Mouse (Mus musculus) thymus, adult 18-20 months (tissue): ENCODE results near the gene Cyth1.

Experiments used
- DNase-seq, 2 experiments: peaks; one replicate each; pipeline ENCODE4 v3.0.0; 2022; ENCODE audit warnings: mixed read lengths in 2 of 2

The Cyth1 gene

GRCm38 (mm10) chr11:118253447-118254158, 5.2 kb upstream of the Cyth1 start:
- DNase-seq, result no peak

GRCm38 (mm10) chr11:118249012-118249383, 606 bp upstream of the Cyth1 start:
- DNase-seq, result no peak

DNA sequence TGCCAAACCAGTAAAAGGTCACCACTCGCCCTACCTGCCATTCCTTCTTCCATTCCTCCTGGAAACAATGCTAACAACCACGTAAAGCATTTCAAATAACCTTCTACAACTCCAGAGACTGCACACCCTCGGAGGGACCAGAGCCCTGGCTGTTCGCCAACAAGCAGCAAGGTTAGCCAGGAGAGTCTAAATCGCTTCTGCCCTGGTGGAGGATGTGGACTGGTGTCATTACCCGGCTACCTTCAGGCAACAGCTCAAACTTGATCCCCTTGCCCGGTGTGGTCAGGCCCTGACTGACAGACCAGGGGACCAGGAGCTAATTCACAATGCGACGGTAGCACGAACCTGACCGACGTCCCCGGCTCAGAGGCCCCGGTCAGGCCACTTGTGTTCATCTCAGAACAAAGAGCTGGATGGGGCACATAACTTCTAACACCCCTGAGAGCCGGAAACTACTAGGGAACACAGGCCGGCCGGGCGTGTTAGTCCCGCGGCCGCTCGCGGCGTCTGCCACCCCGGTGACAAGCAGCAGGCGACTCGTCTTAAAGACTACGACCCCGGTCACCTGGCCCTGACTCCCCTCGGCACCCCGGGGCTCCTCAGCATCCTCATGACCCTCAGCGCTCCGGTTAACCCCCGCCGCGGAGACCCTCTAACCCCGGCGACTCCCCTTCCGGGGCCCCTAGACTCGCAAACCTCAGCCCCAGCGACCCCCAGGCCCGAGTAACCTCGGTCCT, 865 bp downstream of the Cyth1 start:
- DNase-seq, result peak; percentile 41 to 61

DNA sequence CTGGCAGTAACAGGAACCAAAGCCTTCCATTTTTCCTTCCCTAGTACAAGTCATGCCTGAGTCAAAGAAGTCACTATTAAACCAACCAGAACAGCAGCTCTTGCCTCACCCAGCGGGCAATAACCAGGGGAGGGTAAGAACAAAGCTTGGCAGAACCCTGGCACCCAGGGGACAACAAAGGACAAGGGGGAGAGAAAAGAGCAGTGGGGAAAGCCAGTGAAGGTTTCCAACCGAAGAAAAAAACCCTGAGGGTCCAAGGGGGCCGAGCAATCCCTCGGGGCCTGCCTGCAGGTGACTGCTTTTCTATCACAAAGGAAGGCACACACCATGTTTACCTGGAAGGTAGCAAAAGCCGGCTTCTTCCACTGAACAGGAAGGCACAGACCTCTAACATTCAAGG, 1.7 kb downstream of the Cyth1 start:
- no peak for DNase-seq

GRCm38 (mm10) chr11:118245130-118245529, 3.3 kb downstream of the Cyth1 start:
- DNase-seq, result no peak

GRCm38 (mm10) chr11:118243627-118244261, 4.6 kb downstream of the Cyth1 start:
- DNase-seq, result no peak

DNA sequence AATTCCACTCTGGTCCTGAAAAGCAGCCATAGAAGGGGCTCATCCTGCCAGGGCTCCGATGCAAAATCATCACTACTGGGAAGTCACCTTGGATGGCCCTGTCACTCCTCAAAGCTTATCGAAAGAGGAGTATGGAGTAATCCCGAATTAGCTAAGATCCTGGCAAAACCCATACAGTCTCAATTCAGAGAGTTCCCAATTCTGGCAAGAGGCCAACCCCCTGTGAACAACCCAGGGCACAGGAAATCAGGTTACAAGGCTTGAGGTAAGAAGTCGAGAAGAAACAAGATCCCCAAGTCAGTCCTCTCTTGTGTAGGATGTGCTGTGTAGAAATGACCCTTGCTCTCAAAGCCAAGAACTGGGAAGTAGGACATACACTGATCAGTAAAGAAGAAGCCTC, 5.9 kb downstream of the Cyth1 start:
- DNase-seq, result no peak

DNA sequence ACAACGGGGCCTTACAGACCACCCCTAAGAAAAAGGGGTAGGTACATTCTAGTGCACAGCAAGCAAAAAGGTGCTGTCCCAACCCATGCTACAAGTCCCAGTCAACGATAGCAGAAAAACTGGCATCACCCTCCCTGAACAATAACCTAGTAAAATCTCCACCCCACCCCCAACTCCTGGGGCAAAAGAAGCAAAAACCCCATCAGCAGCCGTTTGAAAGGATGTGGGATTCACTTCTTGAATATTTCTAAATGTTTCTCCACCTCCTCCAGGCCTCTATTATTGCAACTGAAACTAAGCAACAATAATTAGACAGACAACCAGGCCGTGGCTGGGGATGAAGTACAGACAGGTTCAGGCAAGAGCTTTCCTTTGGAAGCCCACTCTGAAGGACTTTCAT, 8.0 kb downstream of the Cyth1 start:
- DNase-seq, result no peak

DNA sequence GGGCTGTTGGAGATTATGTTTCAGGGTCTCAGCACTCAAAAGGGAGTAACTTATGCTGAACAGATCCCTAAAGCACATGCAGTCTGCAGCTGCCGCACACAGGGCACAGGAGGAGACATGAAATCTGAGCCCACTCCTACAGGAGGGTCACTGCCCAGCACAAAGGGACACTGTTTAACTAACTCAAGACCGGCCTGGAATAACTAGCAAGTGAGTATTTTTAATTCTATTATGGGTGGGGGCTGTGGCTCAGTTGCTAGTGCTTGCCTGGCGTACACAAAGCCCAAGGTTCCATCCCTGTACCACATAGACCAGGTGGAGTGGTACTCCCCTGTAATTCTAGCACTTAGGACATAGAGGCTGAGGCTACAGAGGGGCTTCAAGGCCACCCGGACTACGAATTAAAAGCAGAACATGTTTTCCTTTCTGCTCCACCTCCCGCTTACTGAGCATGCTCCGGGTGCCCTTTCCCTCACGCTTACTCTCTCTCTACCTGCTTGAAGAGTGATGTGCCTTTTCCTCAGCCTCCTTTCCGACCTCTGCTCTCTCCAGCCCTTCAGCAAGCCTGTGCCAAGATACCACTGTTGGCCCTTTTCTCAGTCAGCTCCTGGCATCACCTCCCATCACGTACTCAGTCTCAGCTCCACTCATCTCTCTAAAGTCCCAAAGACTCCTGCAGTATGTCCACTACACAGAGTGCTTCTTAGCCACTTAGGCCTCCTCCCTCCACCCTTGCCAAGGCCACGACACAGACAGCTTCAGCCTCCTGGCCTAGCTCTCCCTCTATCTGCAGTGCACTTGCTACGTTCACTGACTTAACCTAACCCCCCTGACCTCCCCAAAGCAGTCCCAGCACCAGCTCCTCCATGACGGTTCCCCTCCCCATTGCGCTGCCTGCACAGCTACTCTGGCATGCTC, 8.9 kb downstream of the Cyth1 start:
- no peak for DNase-seq

DNA sequence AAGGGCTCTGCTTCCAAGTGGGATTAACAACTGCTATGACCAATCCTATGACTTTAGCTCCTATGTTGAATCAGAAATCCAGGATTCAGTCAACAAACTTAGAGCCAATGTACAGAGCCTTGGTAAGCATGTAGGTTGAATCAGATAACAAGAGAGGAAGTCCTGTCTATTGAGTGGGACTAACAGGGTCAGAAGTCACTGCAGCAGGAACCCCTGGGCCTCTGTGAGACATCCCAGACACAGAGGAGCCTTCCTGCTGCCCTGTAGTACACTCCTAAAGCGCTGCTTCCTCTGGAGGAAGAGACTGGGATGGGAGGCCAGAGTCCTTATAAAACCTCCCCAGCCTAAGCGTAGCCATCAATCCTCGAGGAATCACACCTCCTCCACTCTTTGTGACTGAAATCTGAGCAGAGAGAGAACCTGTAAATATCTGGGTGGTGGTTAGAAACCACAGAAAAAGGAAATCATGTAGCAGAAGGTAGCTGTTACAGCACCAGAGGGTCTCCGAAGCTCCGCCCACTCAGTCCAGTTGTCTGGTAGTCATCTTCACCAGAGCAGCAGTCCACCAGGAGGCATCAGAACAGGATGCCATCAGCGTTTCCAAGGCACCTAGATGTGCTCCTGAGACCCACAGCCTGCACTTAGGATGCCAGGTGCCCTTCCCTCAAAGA, 11.7 kb downstream of the Cyth1 start:
- DNase-seq, result no peak

GRCm38 (mm10) chr11:118234929-118235328, 13.5 kb downstream of the Cyth1 start:
- DNase-seq, result no peak

DNA sequence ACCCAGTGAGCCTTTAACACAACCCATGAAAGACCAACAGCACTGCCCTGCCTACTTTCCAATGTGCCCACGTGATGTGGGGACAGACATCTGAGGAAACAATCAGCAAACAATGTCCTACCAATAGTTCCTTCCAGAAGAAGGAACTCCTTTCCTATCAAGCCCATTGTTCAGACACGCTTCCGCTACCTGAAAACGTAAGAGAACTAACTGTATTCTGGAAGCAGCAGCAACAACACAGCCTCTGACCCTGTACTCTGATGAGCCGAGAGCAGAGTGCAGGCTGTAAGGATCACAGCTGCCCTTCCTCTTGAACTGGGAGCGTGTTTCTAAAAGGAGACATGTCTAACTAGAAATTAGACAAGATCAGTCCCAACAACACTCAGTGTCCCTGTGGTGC, 13.9 kb downstream of the Cyth1 start:
- DNase-seq, result no peak

GRCm38 (mm10) chr11:118233924-118234323, 14.5 kb downstream of the Cyth1 start:
- DNase-seq, result no peak

GRCm38 (mm10) chr11:118232314-118232831, 16.0 kb downstream of the Cyth1 start:
- peak in 1 of 2 experiments; percentile 71 for DNase-seq

- no peak for DNase-seq
Measured at GRCm38 (mm10) chr11:118229941-118230340, 18.5 kb downstream of the Cyth1 start.

DNA sequence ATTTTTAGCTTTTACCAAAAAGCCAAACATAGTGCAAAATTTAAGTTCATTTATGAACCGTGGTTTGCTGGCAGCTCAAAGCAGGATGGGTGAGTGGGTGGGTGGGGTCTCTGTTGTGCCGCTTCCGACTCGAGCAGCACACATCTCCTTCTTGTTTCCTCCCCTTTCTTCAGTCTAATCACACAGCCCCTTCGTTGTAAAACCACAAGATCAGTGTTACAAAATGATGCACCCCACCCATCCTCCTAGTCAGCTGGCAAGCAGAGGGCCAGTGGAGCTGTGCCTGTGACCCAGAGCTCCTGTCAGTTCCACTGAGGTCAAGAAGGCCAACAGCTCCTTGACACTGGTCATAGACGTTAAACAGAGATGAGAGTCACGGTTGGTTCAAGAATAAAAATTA, 20.7 kb downstream of the Cyth1 start:
- DNase-seq, result peak in 1 of 2 experiments; percentile 56

- no peak for DNase-seq
Measured at GRCm38 (mm10) chr11:118226850-118227249, 21.5 kb downstream of the Cyth1 start.

- peak in 1 of 2 experiments; percentile 63 for DNase-seq
Measured at GRCm38 (mm10) chr11:118225862-118226261, 22.5 kb downstream of the Cyth1 start.

GRCm38 (mm10) chr11:118225056-118225836, 23.1 kb downstream of the Cyth1 start:
- DNase-seq, result no peak

- DNase-seq, result no peak
Measured at GRCm38 (mm10) chr11:118223416-118224067, 24.9 kb downstream of the Cyth1 start.

DNA sequence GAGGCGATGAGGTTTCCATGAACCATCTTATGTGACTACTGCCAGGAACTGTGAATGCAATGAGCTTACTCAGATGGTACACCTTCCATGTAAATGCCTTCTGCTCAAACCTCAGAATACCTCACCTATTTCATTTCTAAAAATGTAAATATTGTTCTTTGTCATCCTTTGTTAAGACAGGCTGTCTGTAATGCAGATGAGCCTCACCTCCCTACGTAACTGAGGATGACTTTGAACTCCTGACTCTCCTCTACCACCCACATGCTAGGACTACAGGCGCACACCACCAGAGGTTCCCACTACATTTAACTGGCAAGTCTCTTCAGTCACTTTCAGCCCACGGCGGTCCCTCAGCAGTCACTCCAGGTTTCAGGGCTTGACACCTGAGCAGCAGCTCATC, 25.5 kb downstream of the Cyth1 start:
- DNase-seq, result no peak
